Mouse (Mus musculus) heart, postnatal 36 days (tissue): Measurements from ENCODE around the gene Megf8. TPM values are rescaled to one million over a fixed set of nuclear protein-coding genes. Genes with fewer than 3 reads are reported as not detected.
A peak's percentile ranks its signal among the peaks of the same experiment; 100 is the strongest.

ENCODE experiments used
- DNase-seq, 2 experiments: peaks; one replicate each; pipeline ENCODE4 v3.0.0; 2021 to 2022
- intact Hi-C: fragments of 180-260 bp; cut with DNase I; formaldehyde crosslinking; loops from one replicate; pipeline ENCODE4 v1.15.1; 2025
- total RNA-seq, 2 experiments: library from RNA; stranded (reverse); gene quantifications; 2 replicates each; pipeline ENCODE4 v1.2.3; 2021

Gene Megf8
- total RNA-seq, 2 experiments from 2014 or later, result 30.4 to 31.1 TPM

DNA sequence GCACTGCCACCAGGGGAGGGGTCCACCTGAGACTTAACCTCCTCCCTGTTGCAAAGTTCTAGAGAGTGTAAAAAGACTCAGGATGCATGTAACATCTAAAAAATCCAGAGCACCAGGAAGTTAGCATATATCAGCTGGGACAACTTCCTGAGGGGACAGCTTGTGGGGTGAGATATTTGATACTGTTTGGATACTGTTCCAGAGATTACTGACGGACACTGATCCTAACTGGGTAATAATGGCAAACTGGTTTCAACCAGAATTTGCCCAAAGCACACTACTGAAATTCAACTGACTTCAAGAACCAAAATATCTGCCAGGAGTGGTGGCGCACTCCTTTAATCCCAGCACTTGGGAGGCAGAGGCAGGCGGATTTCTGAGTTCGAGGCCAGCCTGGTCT, 22.5 kb upstream of the Megf8 start:
- intact Hi-C loops, result no loop called here
- DNase-seq, result no peak

DNA sequence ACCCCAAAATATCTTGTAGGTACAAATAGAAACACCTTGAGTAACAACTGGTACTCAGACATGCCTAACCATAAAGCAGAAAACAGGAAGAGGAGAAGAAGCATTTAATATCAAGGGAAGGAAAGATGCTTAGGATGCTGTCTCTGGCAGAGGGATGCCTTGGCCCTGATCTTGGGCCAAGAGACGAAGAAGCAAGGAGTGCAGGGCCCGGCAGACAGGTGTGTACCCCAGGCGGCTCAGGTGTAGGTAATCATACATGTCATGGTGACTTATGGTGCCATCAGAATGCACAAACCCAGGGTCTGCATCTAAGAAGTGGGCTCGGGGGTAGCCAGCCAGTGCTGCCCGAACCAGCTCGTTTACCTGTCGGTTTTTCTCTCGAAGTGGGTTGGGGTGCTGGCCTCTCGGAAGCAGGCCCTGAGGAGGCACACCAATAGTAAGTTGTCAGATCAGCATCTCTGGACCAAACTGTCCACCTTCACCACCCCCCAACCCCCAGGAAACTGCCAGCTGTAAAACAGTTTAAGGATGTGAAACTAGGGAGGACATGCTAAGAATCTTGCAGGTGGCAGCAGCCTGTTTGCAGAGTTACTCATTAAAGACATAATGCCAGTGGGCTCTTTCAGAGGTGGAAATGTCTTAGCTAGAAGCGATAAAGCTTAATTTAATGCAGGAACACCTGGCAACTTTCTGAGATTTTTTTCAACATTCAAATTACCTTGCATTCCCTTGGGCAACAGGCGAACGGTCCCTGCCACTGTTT, 21.8 kb upstream of the Megf8 start:
- intact Hi-C loops, result no loop called here
- no peak for DNase-seq

DNA sequence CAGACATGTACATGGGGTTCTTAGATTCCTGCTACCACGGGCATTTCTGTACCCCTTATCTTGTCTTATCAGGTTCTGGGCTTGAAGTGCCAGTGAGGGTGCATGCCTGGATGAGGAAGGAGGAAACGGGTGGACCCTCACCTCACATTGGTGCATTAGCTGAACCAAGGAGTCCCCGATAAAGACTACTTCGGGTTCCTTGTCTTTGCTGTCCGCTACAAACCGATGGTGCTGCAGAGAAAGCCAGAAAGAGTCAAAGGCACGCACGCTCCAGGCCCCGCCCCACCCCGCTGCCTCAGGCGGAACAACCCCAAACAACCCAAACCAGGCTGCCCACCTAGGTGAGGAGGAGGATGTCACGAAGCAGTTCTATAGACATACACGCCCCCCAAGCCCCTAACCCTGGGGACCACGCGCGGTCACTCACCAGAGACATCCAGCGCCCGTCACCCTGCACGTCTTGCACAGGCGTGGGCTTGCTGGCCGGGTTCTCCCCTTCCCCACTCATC, 20.0 kb upstream of the Megf8 start:
- intact Hi-C loops, result loop anchor here (2.0 kb wide), 1 partner anchor 18 kb away; no protein-coding TSS in a partner anchor
- DNase-seq, result no peak

DNA sequence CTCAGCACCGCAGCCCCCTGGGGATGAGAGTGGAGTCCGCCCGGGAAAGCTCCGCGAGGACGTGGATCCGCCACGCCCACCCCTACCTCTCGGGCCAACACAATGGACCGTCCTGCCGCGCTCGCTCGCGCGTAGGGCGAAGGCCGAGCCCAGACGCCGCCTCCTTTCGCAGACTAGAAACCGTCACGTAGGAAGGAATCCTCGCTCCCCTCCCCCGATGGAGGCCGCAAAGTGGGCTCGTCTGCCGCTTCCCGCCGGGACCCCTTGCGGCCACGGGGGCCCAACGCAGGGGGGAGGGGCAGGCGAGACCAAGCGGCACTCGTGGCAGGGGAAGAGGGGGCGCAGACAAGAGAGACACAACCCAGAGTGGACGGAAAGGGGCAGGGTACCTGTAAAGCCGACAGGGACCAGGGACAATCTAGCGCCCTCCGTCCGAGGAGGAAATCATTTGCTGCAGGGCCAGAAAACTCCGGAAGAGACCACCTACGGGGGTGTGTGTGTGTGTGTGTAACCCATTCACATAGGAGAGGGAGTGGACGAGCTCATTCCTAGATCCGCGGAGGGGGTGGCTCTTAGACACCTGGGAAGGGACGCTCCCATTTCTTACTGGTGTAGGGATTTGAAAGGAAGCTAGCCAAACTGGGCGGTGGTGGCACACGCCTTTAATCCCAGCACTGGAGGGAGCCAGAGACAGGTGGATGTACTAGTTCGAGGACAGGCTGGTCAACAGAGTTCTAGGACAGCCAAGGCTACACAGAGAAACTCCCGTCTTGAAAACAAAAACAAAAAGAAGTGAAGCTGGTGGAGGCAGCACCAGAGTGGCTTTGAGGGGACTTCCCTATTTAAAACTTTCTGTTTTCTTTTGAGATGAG, 19.3 kb upstream of the Megf8 start, which contains the start of gene Pafah1b3:
Pafah1b3 (minus strand) TSS at position 533 of the 872 bp plus-strand sequence.
- DNase-seq, result peak; percentile 51 to 73
- intact Hi-C loops, result loop anchor here (2.0 kb wide), 1 partner anchor 17 kb away; no protein-coding TSS in a partner anchor

DNA sequence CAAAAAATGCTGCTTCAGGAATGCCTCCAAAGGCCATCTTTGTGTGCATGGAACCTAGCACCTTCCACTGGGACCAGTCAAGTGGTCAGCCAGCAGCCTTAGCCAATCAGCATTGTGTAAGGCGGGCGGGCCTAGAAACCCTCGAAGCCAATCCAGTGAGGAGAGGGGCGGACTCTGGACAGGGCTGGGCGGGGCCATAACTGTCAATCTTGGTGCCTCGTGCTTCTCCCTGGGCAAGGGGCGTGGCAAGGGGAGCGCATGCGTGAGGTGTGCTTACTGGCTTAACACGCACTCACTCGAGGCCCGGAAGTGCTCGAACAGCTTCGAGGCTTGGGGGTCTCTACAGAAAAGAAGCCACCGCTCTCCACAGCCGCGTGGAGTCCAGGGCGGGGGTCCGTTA, 15.9 kb upstream of the Megf8 start, which contains the start of gene Prr19:
Prr19 (plus strand) TSS at position 349 of the 400 bp plus-strand sequence.
- no peak for DNase-seq
- intact Hi-C loops, result no loop called here

DNA sequence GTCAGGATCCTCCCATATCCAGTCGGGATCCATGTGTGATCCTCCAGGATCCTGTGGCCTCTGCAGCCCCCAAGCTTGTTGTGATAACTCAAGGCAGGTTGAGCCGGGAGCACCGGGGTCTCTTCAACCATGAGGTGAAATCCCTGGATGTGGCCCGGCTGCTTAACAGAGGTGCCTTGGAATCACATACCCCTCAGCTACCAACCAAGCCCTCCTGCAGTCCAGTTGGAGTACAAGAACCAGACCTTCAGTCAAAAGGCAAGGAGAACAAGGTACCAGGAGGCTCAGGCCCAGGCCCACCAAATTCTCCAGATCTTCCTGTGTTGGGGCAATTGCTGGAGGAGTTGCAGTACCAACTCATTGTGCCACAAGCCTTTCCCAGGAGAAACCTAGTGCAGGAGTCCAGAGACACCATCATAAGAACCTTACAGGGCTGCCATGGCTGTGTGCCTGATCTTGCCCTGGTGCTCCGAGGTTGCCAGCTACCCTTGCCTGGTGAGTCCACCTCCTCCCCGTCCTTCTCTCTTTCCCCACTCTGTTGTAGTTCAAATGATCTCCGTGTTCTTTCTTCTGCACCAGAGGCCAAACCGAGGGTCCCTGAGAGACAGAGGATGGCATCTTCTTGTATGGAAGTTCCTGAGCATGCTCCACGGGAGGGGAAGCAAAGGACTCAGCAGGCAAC, 13.8 kb upstream of the Megf8 start:
- intact Hi-C loops, result no loop called here
- DNase-seq, result no peak

DNA sequence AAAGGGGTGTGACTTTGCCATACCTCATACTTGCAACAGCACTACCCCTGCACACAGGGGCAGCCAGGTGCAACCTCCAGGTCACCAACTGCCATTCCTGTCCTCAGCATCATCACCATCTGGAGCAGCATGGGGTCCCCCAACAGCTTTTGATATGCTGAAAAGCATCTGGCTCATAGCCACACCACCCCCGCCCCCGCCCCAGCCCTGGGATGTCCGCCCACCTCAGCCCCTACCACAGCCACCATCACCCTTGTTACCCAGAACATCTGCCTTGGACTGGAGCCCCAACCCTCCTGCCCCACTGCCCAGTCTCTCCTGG, 13.3 kb upstream of the Megf8 start:
- no peak for DNase-seq
- intact Hi-C loops, result no loop called here

DNA sequence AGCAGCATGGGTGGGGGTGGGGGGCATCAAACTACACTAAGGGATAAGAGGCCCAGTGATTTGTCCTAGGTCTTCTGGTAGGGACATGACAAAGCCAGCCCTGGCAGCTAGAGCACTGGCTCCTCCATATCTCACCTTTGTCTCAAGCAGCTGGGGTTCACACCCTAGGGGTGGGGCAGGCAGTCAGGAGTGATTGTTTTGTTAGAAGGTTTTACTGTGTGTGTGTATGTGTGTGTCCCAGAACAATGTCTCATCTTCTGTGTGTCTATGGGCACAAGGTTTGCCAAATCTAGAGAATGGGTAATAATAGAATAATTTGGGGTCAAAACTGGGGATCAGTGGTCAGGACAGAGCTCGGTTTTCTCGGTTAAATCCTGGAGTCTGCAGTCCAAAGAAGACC, 11.5 kb upstream of the Megf8 start:
- no peak for DNase-seq
- intact Hi-C loops, result no loop called here

DNA sequence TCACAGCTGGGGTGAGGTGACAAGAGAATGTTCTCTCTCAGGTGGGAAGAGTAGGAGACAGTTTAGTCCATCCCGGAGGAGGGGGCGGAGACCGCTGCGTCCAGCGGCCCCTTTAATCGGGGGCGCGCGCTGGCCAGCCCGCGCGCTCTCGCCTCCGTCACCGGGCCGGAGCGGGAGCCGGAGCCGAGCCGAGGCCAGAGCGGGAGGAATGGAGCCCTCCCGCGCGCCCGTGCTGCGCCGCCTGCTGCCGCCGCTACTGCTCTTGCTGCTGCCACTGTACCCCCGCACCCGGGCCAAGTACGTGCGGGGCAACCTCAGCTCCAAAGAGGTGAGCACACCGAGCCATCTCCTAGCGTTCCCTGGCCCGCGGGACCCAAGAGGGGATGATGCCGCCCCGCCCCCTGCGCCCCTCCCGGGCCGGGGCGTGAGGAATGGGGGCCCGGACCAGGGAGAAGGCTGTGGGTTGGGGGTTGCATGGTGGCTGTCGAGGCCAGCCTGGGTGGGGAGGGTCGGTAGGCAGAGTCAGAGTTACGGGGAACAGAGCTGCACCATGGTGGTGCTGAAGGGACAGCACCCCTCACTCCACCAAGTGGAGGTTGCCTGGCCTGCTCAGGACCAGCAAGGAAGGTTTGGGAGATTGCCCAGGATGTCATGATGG, 10.9 kb upstream of the Megf8 start, which contains the start of gene Tmem145:
Tmem145 (plus strand) TSS at position 151 of the 658 bp plus-strand sequence.
- intact Hi-C loops, result no loop called here
- no peak for DNase-seq

DNA sequence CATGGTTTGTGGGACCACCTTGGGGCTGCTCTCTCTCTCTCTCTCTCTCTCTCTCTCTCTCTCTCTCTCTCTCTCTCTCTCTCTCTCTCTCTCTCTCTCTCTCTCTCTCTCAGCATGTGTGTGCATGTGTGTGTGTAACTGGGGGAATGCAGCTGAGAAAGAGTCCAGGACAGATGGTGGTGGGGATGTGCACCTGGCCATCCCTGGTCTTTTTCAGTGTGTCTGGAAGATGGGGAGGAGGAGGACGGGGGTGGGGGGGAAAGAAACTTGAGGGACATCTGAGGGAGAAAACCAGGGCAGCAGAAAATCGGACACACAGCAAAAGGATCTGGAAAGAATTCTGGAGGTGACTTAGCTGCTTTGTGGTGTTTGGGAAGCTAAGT, 10.4 kb upstream of the Megf8 start:
- DNase-seq, result no peak
- intact Hi-C loops, result no loop called here

DNA sequence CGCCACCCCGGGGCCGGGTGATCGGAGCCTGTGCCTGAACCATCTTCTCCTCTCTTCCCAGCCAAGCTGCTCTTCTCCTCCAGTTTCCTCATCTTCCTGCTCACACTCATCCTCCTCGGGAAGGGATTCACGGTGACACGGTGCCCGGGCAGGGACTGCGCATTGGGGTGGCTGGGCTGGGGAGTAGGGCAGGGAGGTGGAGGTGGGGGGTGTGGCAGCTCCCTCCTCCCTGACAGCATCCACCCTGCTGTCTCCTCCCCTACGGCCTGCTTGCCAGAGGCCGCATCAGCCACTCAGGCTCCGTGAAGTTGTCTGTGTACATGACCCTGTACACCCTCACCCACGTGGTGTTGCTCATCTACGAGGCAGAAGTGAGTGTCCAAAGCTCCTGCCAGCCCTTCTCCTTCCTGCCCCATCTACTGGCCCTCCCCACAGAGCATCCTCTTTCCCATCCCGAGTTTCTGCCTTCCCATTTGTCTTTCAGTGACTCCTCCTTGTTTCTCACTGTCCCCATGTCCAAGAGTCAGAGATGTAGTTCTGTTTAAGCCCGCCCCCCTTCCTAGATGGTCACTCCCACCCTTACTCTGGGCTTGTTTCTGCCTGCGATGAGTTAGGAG, 8.2 kb upstream of the Megf8 start:
- DNase-seq, result no peak
- intact Hi-C loops, result no loop called here

DNA sequence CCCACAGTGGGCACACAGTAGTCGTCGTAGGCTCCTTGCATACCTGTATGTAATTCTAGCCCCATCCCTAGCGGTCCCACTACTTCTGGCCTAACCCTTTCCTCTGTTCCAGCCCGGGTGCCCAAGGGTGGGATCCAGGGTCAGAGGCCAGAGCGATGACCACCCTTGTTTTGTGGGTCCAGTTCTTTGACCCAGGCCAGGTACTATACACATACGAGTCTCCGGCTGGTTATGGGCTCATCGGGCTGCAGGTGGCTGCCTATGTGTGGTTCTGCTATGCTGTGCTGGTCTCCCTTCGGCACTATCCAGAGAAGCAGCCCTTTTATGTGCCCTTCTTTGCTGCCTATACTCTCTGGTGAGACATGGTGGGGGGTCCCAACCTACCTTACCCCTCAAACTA, 7.5 kb upstream of the Megf8 start:
- no peak for DNase-seq

DNA sequence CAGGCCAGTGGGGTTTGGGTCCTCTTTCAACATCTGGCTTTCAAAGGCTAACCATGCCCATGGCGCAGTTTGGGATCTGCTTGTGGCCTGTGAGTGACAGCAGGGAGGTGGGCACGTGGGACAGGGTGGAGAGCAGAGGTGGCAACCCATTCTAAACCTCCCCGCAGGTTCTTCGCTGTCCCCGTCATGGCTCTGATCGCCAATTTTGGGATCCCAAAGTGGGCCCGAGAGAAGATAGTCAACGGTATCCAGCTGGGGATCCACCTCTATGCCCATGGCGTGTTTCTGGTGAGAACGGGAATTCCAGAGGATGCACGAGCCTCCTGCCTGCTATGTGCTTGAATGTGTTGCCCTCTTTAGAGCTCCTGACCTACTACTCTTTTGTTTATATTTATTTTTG, 5.8 kb upstream of the Megf8 start:
- no peak for DNase-seq
- intact Hi-C loops, result no loop called here

More for the DNA sequence above, 7.5 kb upstream of the Megf8 start:
- intact Hi-C loops, result no loop called here

DNA sequence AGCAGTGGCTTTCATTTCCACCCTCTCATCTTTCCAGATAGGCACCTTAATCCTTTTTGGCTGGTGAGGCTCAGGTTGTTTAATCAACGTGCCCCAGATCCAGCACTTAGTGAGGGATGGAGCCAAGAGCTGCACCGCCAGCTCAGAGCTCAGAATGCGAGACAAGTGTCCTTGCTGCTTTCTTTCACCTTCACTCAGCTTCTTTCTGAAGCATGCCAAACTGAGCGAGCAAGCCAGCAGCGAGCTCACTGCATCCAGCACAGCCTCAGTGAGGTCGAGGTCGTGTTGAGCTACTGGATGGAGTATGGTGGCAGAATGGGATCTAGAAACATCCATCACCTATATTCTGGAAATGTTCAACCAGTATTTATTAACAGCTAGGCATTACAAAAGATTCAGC, 3.6 kb upstream of the Megf8 start:
- DNase-seq, result no peak
- intact Hi-C loops, result no loop called here

DNA sequence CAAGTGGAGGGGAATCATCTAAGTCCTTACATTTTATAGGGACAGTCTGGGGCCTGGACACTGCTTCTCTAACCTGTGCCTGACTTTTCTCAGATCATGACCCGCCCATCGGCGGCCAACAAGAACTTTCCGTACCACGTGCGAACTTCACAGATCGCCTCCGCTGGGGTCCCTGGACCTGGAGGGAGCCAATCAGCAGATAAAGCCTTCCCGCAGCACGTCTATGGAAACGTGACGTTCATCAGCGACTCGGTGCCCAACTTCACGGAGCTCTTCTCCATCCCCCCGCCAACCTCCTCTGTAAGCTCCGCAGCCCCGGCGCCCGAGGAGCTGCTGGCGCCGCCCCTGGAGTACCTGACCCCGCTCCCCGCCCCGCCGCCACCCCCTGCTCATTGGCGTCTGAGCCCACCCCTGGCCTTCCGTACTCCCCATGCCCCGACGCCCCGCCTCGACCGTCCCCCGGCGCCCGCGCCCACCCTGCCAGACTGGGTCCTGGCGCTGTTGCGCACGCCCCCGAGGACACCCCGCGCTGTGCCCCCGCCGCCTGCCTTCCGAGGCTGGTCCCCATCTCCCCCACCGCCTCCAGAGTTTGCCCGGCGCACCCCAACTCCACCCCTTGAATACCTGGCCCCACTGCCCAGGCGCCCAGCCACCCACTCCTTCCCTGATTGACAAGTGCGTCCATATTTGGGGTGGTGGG, 2.2 kb upstream of the Megf8 start:
- no peak for DNase-seq
- intact Hi-C loops, result loop anchor here (2.0 to 5.0 kb wide), 4 partner anchors 18 to 182 kb away; partner anchors contain the start of genes Lipe and Pafah1b3

DNA sequence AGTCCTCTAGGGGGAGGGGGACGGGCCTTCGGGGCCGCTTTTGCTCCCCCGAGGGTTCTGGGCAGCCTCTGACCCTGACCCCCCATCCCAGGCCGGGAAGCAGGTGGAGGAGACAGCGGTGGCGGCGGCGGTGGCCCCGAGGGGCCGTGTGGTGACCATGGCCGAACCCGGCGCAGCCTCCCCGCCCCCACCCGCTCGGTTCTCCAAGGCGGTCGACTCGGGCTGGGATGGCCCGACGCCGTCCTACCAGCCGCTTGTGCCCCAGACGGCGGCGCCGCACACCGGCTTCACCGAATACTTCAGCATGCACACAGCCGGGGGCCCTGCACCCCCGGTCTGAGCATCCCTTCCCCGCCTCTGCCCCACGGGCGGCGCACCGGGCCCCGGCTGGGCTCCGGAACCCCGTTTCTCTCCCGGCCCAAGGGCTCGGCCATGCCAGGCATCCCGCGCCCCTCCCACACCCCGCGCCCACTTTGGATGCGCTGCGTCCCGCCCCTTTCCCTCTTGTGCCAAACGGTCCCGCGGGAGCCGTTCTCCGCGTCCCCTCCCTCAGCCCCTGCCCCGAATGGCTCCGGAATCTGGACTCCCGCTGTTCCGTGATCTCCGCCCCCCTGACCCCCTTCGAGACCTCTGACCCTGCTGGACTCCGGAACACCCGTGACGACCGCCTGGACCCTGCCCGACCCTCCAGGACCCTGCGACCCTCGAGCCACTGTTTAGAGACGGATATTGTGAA, 1.5 kb upstream of the Megf8 start:
- peak in 1 of 2 experiments; percentile 25 for DNase-seq
- intact Hi-C loops, result loop anchor here (1.0 to 5.0 kb wide), 6 partner anchors 19 to 183 kb away; partner anchors contain the start of genes Lipe and Pafah1b3

DNA sequence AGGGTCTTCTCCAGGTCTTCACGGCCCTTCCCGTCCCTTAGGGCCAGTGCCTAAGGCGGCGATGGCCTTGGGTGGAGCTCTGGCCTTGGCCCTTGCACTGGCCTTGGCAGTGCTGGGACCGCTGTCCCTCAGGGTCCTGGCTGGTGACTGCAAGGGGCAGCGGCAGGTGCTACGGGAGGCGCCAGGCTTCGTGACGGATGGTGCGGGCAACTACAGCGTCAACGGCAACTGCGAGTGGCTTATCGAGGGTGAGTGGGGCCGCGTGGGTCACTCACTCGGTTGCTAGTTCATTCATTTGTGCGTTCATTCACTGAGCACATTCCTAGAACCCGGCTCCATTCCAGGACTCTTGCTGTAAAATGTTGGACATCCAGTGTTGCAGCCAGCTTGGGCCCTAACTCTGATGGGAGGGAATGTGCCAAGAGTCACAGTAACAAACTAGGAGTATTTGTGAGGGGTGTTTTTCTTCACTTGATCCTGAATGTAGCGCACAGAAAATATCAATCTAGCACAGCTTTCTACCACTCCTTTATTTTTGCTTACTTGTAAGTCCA, 559 bp downstream of the Megf8 start:
- intact Hi-C loops, result loop anchor here (2.0 to 5.0 kb wide), 4 partner anchors 35 to 185 kb away; partner anchors contain the start of gene Lipe

DNA sequence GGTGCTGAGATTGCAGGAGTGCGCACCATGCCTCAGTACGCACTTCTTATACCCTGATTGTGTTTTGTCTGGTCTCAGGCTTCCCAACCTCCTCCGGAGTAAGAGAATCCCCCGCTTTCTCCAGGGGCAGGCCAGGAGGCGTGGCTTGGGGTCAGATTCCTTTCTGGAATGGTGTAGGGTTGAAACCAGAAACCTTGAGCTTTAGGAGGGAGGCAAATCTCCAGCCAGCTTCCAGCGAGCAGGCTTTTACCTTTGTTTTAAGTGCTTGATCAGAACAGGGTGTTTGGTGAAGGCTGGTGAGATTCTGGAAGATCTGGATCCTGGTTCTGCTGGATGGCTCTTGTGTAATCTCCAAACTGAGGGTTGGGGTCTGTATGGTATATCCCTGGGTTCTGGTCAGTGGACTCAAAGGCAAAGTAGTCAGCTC, 5.1 kb downstream of the Megf8 start:
- DNase-seq, result no peak
- intact Hi-C loops, result loop anchor here (10.0 kb wide), 1 partner anchor 247 kb away; the partner anchor contains the start of genes Grik5 and Zfp574

More for the DNA sequence above, 559 bp downstream of the Megf8 start:
- no peak for DNase-seq
